Mouse (Mus musculus) forebrain, postnatal 0 days (tissue): ENCODE measurements around the gene Nr5a2. TPM values are rescaled to one million over a fixed set of nuclear protein-coding genes. Genes with fewer than 3 reads are reported as not detected.

Experiments
- ATAC-seq: fragments of 200-750 bp; cut with Nextera tagmentation; 2 replicates; pipeline ENCODE4 v1.8.0; 2017; ENCODE audit warnings: mild to moderate bottlenecking, moderate library complexity
- DNase-seq: peaks from one replicate; pipeline ENCODE4 v3.0.0-alpha.2; 2015
- H3K27ac ChIP-seq: fragments of 300-500 bp; sonication (generic); 2 replicates; pipeline ENCODE4 v1.5.1; 2014; ENCODE audit warnings: low read depth, mild to moderate bottlenecking, antibody characterized with exemption, low read length, moderate library complexity, mixed read lengths
- H3K27me3 ChIP-seq: fragments of 300-500 bp; sonication (generic); 2 replicates; pipeline ENCODE4 v1.6.1; 2014; ENCODE audit warnings: mild to moderate bottlenecking, low read length, mixed read lengths; ENCODE audit not compliant: insufficient read depth
- H3K36me3 ChIP-seq: fragments of 300-500 bp; sonication (generic); 2 replicates; pipeline ENCODE4 v1.6.1; 2014; ENCODE audit warnings: mild to moderate bottlenecking, moderate library complexity; ENCODE audit not compliant: insufficient read depth
- H3K4me1 ChIP-seq: fragments of 300-500 bp; sonication (generic); 2 replicates; pipeline ENCODE4 v1.6.1; 2014; ENCODE audit warnings: antibody characterized with exemption; ENCODE audit not compliant: insufficient read depth
- H3K4me2 ChIP-seq: fragments of 300-500 bp; sonication (generic); 2 replicates; pipeline ENCODE4 v1.6.1; 2014; ENCODE audit warnings: low read depth, mild to moderate bottlenecking, moderate library complexity
- H3K4me3 ChIP-seq: fragments of 300-500 bp; sonication (generic); 2 replicates; pipeline ENCODE4 v1.5.1; 2014; ENCODE audit warnings: low read depth, low read length, mixed read lengths
- H3K9ac ChIP-seq: fragments of 300-500 bp; sonication (generic); 2 replicates; pipeline ENCODE4 v1.6.1; 2014; ENCODE audit warnings: mild to moderate bottlenecking
- H3K9me3 ChIP-seq: fragments of 300-500 bp; sonication (generic); 2 replicates; pipeline ENCODE4 v1.6.1; 2016; ENCODE audit warnings: low read length
- CTCF ChIP-seq: sonication (generic); IDR thresholded peaks from 2 replicates; pipeline ENCODE4 v1.5.1; 2016; ENCODE audit warnings: antibody characterized with exemption, control low read depth, low read depth
- WGBS: fragments of 180-500 bp; shearing (Covaris S2); extraction: QIAGEN DNeasy Blood & Tissue Kit; methylation state at CpG from one replicate; pipeline ENCODE4 v1.1.7; 2014; 5-methylcytosine and 5-hydroxymethylcytosine counted together
- polyA plus RNA-seq: library from polyadenylated mRNA; unstranded; fragments of >200 nt; fragmentation: Nextera tagmentation; extraction: Ambion mirVana; gene quantifications from 2 replicates; pipeline ENCODE4 v1.2.1, GENCODE M21; 2015
- total RNA-seq: library from RNA; depleted of rRNA; stranded (reverse); fragments of >200 nt; gene quantifications from 2 replicates; pipeline ENCODE4 v1.2.3, GENCODE M21; 2014

The Nr5a2 gene
- total and polyA plus RNA-seq, 2 experiments from 2014 or later: 0.13 to 0.57 TPM

- Histone ChIP-seq H3K27ac (no peak overlapping the region), H3K4me2 (no peak overlapping the region), H3K9ac (no peak overlapping the region), H3K36me3 (no peaks in the 10 kb centered on the region), H3K9me3 (no peaks in the 10 kb centered on the region), H3K27me3 (peaks cover 38% of the 10 kb centered on the region), H3K4me1 (no peaks in the 10 kb centered on the region), H3K4me3 (no peak overlapping the region)
- ATAC-seq (no peak), DNase-seq (no peak)
- WGBS: 21% methylated on average over 8 of the region's 8 CpGs
- TF ChIP-seq CTCF: no peak
These were observed 2.6 kb downstream of the Nr5a2 start for GRCm38 (mm10) chr1:136957696-136958095.

- 20% methylated on average over 3 of the region's 3 CpGs for WGBS
- H3K4me1 ChIP-seq: peaks cover 4% of the 10 kb centered on the region; the same call in 1 of the 2 replicates
- no peak for ATAC-seq
- no peaks in the 10 kb centered on the region for H3K9me3 ChIP-seq
- H3K27me3 ChIP-seq: peaks cover 67% of the 10 kb centered on the region
- H3K36me3 ChIP-seq: no peaks in the 10 kb centered on the region
- no peak for TF ChIP-seq CTCF
- H3K4me2 ChIP-seq: no peak overlapping the region
- no peak overlapping the region for H3K9ac ChIP-seq
- no peak for DNase-seq
- no peak overlapping the region for H3K4me3 ChIP-seq
- no peak overlapping the region for H3K27ac ChIP-seq
These were observed 6.1 kb downstream of the Nr5a2 start for GRCm38 (mm10) chr1:136954108-136954494.

GRCm38 (mm10) chr1:136953444-136954107 lies 6.7 kb downstream of the Nr5a2 start:
- H3K4me2 ChIP-seq: no peak overlapping the region
- H3K27me3 ChIP-seq: peaks cover 71% of the 10 kb centered on the region
- 3% methylated on average over 15 of the region's 15 CpGs for WGBS
- ATAC-seq (no peak), DNase-seq (no peak)
- no peak for TF ChIP-seq CTCF
- peaks cover 8% of the 10 kb centered on the region; the same call in 1 of the 2 replicates for H3K4me1 ChIP-seq
- no peak overlapping the region for H3K9ac ChIP-seq
- no peak overlapping the region for H3K4me3 ChIP-seq
- H3K9me3 ChIP-seq: no peaks in the 10 kb centered on the region
- H3K27ac ChIP-seq: no peak overlapping the region
- H3K36me3 ChIP-seq: no peaks in the 10 kb centered on the region

GRCm38 (mm10) chr1:136952609-136953311 lies 7.5 kb downstream of the Nr5a2 start:
- under 1% methylated on average over 39 of the region's 39 CpGs for WGBS
- Histone ChIP-seq H3K36me3 (no peaks in the 10 kb centered on the region), H3K27ac (no peak overlapping the region), H3K9ac (no peak overlapping the region), H3K27me3 (peaks cover 74% of the 10 kb centered on the region), H3K9me3 (no peaks in the 10 kb centered on the region), H3K4me1 (peaks cover 12% of the 10 kb centered on the region), H3K4me2 (peak overlapping the region; percentile 42), H3K4me3 (peak overlapping the region; percentile 20)
- DNase-seq: peak; percentile 52
- no peak for ATAC-seq
- TF ChIP-seq CTCF: no peak

DNA sequence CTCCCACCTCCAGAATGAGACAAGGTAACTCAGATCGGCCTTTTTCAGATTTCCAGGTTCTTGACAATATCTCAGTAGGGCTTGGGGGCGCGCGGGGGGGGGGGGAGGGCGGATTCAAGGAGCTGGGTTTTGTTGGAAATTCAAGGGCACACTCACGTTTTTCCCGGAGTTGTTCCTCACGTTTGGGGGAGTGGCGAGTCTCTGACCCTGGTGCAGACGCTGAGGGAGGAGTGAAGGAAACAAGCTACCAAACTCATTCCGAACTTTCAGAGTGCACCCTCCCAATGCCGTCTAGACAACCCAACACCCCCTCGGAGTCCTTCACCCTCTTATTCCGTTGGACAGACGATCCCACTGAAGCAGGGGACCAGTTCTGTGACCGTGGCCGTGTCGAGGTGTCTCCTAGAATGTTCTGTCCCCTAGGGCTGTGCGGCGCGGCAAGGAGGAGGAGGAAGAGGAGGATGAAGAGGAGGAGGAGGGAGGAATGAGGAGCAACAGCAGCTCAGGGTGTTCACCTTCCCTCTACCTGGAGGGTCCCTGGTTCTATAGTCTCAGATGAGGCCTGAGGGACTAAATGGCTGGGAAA lies 8.2 kb downstream of the Nr5a2 start:
- Histone ChIP-seq H3K4me1 (peaks cover 12% of the 10 kb centered on the region), H3K4me2 (peak overlapping the region; percentile 42; the same call in 1 of the 2 replicates), H3K27me3 (peaks cover 81% of the 10 kb centered on the region), H3K9ac (no peak overlapping the region), H3K36me3 (no peaks in the 10 kb centered on the region), H3K27ac (no peak overlapping the region), H3K9me3 (no peaks in the 10 kb centered on the region), H3K4me3 (peak overlapping the region; percentile 20; the same call in 1 of the 2 replicates)
- DNase-seq: no peak
- WGBS: 2% methylated on average over 17 of the region's 21 CpGs
- no peak for ATAC-seq
- TF ChIP-seq CTCF: no peak

DNA sequence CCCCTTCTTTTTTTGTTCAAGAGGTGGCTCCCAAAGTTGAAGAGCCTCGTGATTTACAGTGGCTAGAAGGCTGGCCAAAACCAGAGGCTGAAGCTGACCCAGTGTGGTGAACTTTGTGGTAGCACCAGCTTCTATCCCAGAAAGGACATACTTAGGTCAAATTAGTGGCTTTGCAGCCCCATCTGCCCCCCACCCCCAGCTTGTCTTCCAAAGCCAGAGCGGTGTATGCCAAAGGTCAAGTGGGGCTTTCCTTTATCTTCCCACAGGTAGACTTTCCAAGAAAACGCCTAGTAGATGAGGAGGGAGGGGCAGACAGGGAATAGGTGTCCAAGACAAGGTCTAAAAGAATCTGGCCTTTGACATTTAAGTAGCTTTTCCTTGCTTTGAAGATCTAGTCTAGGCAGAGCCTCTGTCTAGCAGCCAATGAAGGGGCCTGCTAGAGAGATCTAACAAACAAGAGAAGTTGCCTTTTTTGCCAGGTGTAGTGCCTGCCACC lies 9.0 kb downstream of the Nr5a2 start:
- Histone ChIP-seq H3K4me3 (no peak overlapping the region), H3K4me1 (peaks cover 12% of the 10 kb centered on the region), H3K9me3 (no peaks in the 10 kb centered on the region), H3K4me2 (no peak overlapping the region), H3K27me3 (peaks cover 84% of the 10 kb centered on the region), H3K27ac (no peak overlapping the region), H3K36me3 (no peaks in the 10 kb centered on the region), H3K9ac (no peak overlapping the region)
- no peak for TF ChIP-seq CTCF
- 28% methylated on average over 3 of the region's 3 CpGs for WGBS
- DNase-seq (no peak), ATAC-seq (no peak)

DNA sequence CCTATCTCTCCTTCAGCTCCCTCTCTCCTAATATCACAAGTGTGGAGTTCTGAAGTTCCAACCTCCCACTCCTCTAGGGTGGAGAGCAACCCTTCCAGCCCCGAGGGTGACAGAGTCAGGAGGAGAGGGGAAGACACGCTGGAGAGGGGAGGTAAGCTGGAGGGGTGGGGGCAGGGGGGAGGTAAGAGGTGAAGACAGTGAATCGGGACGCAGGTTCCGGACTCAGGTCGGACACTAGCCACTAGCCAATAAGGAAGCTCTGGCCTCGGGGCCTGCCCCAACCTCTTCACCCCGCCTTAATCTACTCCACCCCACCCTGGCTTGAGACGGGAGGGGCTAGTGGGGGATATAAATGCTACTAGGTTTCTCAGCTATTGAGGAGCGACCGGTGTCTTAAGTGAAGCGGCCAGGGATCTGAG lies 10.9 kb downstream of the Nr5a2 start:
- Histone ChIP-seq H3K27ac (no peak overlapping the region), H3K4me1 (peaks cover 12% of the 10 kb centered on the region), H3K4me2 (peak overlapping the region; percentile 76), H3K4me3 (peak overlapping the region; percentile 36), H3K27me3 (peaks cover 82% of the 10 kb centered on the region), H3K36me3 (no peaks in the 10 kb centered on the region), H3K9ac (0 out of 2 replicates have a peak overlapping the region, but pooled peaks have one; percentile 35), H3K9me3 (no peaks in the 10 kb centered on the region)
- ATAC-seq: 0 out of 2 replicates have a peak, but pooled peaks have one; percentile 2
- no peak for DNase-seq
- WGBS: 2% methylated on average over 12 of the region's 12 CpGs
- TF ChIP-seq CTCF: no peak
